Mouse (Mus musculus) CH12.LX (cell line): ENCODE data around the gene Kcnh3. TPM values are rescaled to one million over a fixed set of nuclear protein-coding genes. Genes with fewer than 3 reads are reported as not detected.

Source experiments
- DNase-seq: peaks from one replicate; pipeline ENCODE4 v3.0.0-alpha.2; 2013; ENCODE audit errors: extremely low read depth
- H3K27ac ChIP-seq: 2 replicates; pipeline ENCODE4 v1.5.1; 2012; ENCODE audit warnings: low read depth, mild to moderate bottlenecking, control low read depth, moderate library complexity; ENCODE audit not compliant: insufficient read depth
- H3K27me3 ChIP-seq: replicated peaks from 2 replicates; pipeline ENCODE3; 2012; ENCODE audit warnings: inconsistent platforms
- H3K36me3 ChIP-seq, 2 experiments: replicated peaks in 1 of 2; 2 replicates each; pipeline versions ENCODE3 to v1.6.1; 2012; ENCODE audit warnings: inconsistent platforms in 1 of 2, low read length in 1 of 2, mild to moderate bottlenecking in 1 of 2, mixed read lengths in 1 of 2, moderate library complexity in 1 of 2; ENCODE audit not compliant: control insufficient read depth in 1 of 2, insufficient read depth in 1 of 2
- H3K4me1 ChIP-seq, 2 experiments: 2 replicates each; pipeline ENCODE4 v1.6.1; 2012; ENCODE audit warnings: inconsistent platforms in 1 of 2, moderate library complexity in 1 of 2; ENCODE audit not compliant: insufficient read depth in 2 of 2, control insufficient read depth in 1 of 2
- H3K4me2 ChIP-seq: 2 replicates; pipeline ENCODE4 v1.6.1; 2012; ENCODE audit warnings: low read depth, mild to moderate bottlenecking, control low read depth; ENCODE audit not compliant: poor library complexity, insufficient read depth, severe bottlenecking
- H3K4me3 ChIP-seq, 3 experiments: fragments of 150-350 bp in 1 of 3; sonication (generic) in 1 of 3; replicated peaks in 1 of 3; 2 replicates each; pipeline versions ENCODE3 to v1.5.1; 2011 to 2012; ENCODE audit warnings: low read depth in 2 of 3, low read length in 2 of 3, mild to moderate bottlenecking in 2 of 3, moderate library complexity in 2 of 3, control low read depth in 1 of 3, improper control_type of control experiment in 1 of 3, inconsistent platforms in 1 of 3, mixed read lengths in 1 of 3; ENCODE audit not compliant: poor library complexity in 1 of 3
- H3K79me2 ChIP-seq: replicated peaks from 2 replicates; pipeline ENCODE4 v1.6.1; 2012; ENCODE audit warnings: mild to moderate bottlenecking, moderate library complexity; ENCODE audit not compliant: control insufficient read depth, poor library complexity, insufficient read depth, severe bottlenecking; ENCODE audit errors: extremely low read depth
- H3K9ac ChIP-seq: 2 replicates; pipeline ENCODE4 v1.6.1; 2012; ENCODE audit warnings: low read depth, mild to moderate bottlenecking, control low read depth, moderate library complexity; ENCODE audit not compliant: insufficient read depth
- H3K9me3 ChIP-seq: replicated peaks from 2 replicates; pipeline ENCODE3; 2012; ENCODE audit warnings: low read length, inconsistent platforms, mixed read lengths
- ELF1 ChIP-seq: IDR thresholded peaks from 2 replicates; pipeline ENCODE4 v1.6.1; 2014; ENCODE audit warnings: low read depth, mild to moderate bottlenecking, inconsistent platforms, low read length, improper control_type of control experiment
- ETS1 ChIP-seq: conservative IDR thresholded peaks from 2 replicates; pipeline ENCODE4 v1.6.1; 2012; ENCODE audit warnings: low read depth, mild to moderate bottlenecking, inconsistent platforms, low read length, improper control_type of control experiment, moderate library complexity
- GABPA ChIP-seq: IDR thresholded peaks from 2 replicates; pipeline ENCODE4 v1.6.1; 2012; ENCODE audit warnings: low read depth, low read length, improper control_type of control experiment, inconsistent platforms; ENCODE audit not compliant: insufficient replicate concordance
- JUND ChIP-seq: conservative IDR thresholded peaks from 2 replicates; pipeline ENCODE4 v1.6.1; 2011; ENCODE audit warnings: low read depth, low read length, improper control_type of control experiment
- KAT2A ChIP-seq: IDR thresholded peaks from 2 replicates; pipeline ENCODE4 v1.6.1; 2012; ENCODE audit warnings: low read length, improper control_type of control experiment, inconsistent platforms; ENCODE audit not compliant: insufficient replicate concordance
- MAFK ChIP-seq: IDR thresholded peaks from 2 replicates; pipeline ENCODE4 v1.6.1; 2011; ENCODE audit warnings: low read length, improper control_type of control experiment; ENCODE audit not compliant: insufficient replicate concordance
- MAX ChIP-seq: IDR thresholded peaks from 2 replicates; pipeline ENCODE4 v1.6.1; 2011; ENCODE audit warnings: low read length, improper control_type of control experiment
- MEF2A ChIP-seq: IDR thresholded peaks from 2 replicates; pipeline ENCODE4 v1.6.1; 2014; ENCODE audit warnings: low read depth, mild to moderate bottlenecking, inconsistent platforms, low read length, improper control_type of control experiment, borderline replicate concordance
- MXI1 ChIP-seq: IDR thresholded peaks from 2 replicates; pipeline ENCODE4 v1.6.1; 2011; ENCODE audit warnings: mild to moderate bottlenecking, low read depth, low read length, improper control_type of control experiment
- POLR2A ChIP-seq: IDR thresholded peaks from 2 replicates; pipeline ENCODE4 v1.6.1; 2011; ENCODE audit warnings: low read depth, mild to moderate bottlenecking, improper control_type of control experiment, low read length
- POLR2AphosphoS2 ChIP-seq: IDR thresholded peaks from 2 replicates; pipeline ENCODE4 v1.6.1; 2011; ENCODE audit warnings: low read depth, low read length, improper control_type of control experiment
- SMC3 ChIP-seq: IDR thresholded peaks from 2 replicates; pipeline ENCODE4 v1.6.1; 2011; ENCODE audit warnings: low read depth, low read length, improper control_type of control experiment
- ZC3H11A ChIP-seq: IDR thresholded peaks from 2 replicates; pipeline ENCODE4 v1.6.1; 2012; ENCODE audit warnings: low read depth, mild to moderate bottlenecking, inconsistent platforms, low read length, improper control_type of control experiment
- ZKSCAN1 ChIP-seq: IDR thresholded peaks from 2 replicates; pipeline ENCODE4 v1.6.1; 2012; ENCODE audit warnings: low read depth, inconsistent platforms, low read length, improper control_type of control experiment, borderline replicate concordance
- dilution Hi-C: fragments of 300-500 bp; cut with MboI; formaldehyde crosslinking; loops from 2 replicates; pipeline ENCODE4 v1.14.3; 2020; ENCODE audit warnings: low sequenced_read_pairs; ENCODE audit not compliant: extremely low pct_unique_long_range_greater_than_20kb, extremely low pct_ligation_motif_present
- in situ Hi-C: fragments of 300-500 bp; cut with MboI; formaldehyde crosslinking; loops from 3 replicates; pipeline ENCODE4 v1.14.3; 2019; ENCODE audit warnings: low sequenced_read_pairs, low pct_ligation_motif_present, low pct_unique_long_range_greater_than_20kb, mixed read lengths
- polyA plus RNA-seq: library from polyadenylated mRNA; unstranded; fragments of >175 nt; gene quantifications from 2 replicates; pipeline ENCODE4 v1.2.1, GENCODE M21; 2012; ENCODE audit warnings: low read depth; ENCODE audit not compliant: insufficient read length
- total RNA-seq, 2 experiments: library from RNA; depleted of rRNA; stranded (reverse); fragments of 300-350 nt in 1 of 2; fragments of >200 nt in 1 of 2; gene quantifications; 2 replicates each; pipeline ENCODE4 v1.2.3; 2012 to 2014

Gene Kcnh3
- total and polyA plus RNA-seq, 3 experiments: not detected

DNA sequence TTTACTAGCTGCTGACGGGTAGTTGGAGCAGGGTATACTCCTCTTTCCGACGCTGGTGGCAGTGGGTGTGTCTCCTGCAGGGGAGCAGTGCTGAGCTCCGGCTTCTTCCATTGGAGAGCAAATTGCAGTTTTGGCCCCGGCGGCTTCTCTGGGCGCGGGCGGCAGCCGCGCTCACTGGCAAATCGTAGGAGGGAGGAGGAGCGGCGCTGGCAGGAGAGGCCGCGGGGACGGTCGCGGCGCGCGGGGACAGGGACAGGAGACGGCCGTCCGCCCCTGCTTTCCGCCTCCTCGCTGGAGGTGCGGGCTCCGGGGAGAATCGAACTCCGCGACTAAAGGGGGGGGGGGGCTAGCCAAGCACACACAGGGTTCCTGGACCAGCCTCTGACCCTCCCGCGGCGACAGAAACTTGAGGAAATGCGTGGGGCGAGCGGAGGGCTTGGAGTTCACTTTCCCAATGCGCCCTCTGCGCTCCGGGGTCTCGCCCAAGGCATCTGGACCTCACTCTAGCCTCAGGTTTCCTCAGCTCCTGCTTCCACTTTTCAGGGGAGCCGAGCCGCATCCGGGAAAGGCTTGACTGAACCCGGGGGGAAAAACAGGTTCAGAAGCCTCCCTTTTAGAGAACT is 965 bp upstream of the Kcnh3 start:
- TF ChIP-seq POLR2A (no peak), MXI1 (no peak), ETS1 (no peak), ELF1 (no peak)
- Histone ChIP-seq H3K79me2 (no peaks in the 10 kb centered on the region), H3K9ac (peak overlapping the region; percentile 16; the same call in 1 of the 2 replicates), H3K4me2 (peak overlapping the region; percentile 79), H3K4me1 (peaks cover 0 to 18% of the 10 kb centered on the region in 2 experiments; a peak in 2 of 4 replicates), H3K4me3 (peak overlapping the region; percentile 16 to 40 (median 34)), H3K36me3 (no peaks in the 10 kb centered on the region), H3K27ac (no peak overlapping the region), H3K9me3 (no peaks in the 10 kb centered on the region), H3K27me3 (peaks cover 91% of the 10 kb centered on the region)
- no peak for DNase-seq
- in situ Hi-C loops: no loop called here
- dilution Hi-C loops: no loop called here

DNA sequence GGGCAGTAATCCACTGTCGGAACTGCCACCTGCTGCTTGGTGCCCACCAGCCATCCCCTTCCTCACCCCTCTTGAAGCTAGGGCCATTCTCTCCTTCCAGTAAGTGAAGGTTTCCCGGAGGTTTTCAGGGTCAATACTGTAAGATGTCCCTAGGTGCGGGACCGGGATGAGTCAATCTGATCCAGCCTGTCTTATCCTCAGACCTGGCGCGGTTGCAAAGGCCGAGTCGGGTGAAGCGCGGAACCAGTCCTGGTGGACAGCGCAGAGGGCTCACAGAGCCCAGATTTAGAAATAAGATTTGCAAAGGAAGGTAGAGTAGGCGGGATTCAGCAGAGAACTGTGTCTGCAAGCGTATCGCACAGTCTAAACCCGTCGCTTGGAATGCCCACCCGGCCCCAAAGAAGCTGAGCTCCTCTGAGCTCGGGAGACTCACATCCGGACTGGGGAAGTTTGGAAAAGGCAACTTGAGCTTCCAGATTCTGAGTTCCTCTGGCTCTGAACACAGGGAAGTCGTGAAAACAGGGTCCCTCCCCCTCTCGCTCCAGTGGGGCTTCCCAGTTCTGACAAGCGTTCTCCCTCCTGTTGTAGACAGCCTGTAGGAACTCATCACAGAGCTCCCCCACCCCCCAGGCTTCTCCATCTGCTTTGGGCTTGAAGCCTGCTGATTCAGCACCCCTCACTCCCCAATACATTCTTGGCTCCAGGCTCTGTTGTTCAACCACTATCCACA is 585 bp downstream of the Kcnh3 start:
- H3K36me3 ChIP-seq: no peaks in the 10 kb centered on the region
- H3K9me3 ChIP-seq: no peaks in the 10 kb centered on the region
- dilution Hi-C loops (no loop called here), in situ Hi-C loops (no loop called here)
- H3K27me3 ChIP-seq: peaks cover 96% of the 10 kb centered on the region
- H3K79me2 ChIP-seq: no peaks in the 10 kb centered on the region
- no peak overlapping the region for H3K4me2 ChIP-seq
- H3K4me3 ChIP-seq: no peak overlapping the region
- no peak overlapping the region for H3K9ac ChIP-seq
- TF ChIP-seq ZKSCAN1 (no peak), MAFK (0 out of 2 replicates have a peak, but pooled peaks have one; percentile 20), POLR2AphosphoS2 (no peak)
- no peak overlapping the region for H3K27ac ChIP-seq
- no peak for DNase-seq
- peaks cover 0 to 18% of the 10 kb centered on the region in 2 experiments; a peak in 2 of 4 replicates for H3K4me1 ChIP-seq

DNA sequence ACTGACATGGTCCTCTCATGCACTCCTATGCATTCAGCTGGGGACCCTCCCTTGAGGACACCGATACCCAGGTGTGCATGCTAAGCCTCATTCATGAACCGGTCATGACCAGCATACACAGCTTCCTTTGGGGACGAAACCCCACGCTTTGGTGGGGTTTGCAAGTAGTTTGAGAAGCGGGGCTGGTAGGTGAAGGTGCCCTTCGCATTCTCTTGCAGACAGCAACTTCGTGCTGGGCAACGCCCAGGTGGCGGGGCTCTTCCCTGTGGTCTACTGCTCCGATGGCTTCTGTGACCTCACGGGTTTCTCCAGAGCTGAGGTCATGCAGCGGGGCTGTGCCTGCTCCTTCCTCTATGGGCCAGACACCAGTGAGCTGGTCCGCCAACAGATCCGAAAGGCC is 1.4 kb downstream of the Kcnh3 start:
- Histone ChIP-seq H3K4me1 (peaks cover 0 to 21% of the 10 kb centered on the region in 2 experiments; a peak in 2 of 4 replicates), H3K9me3 (no peaks in the 10 kb centered on the region), H3K9ac (no peak overlapping the region), H3K27ac (no peak overlapping the region), H3K4me2 (no peak overlapping the region), H3K36me3 (no peaks in the 10 kb centered on the region), H3K4me3 (no peak overlapping the region), H3K27me3 (peaks cover 97% of the 10 kb centered on the region), H3K79me2 (no peaks in the 10 kb centered on the region)
- no peak for DNase-seq
- in situ Hi-C loops: no loop called here
- dilution Hi-C loops: no loop called here
- TF ChIP-seq MEF2A (no peak), SMC3 (no peak), GABPA (no peak), MAX (no peak), KAT2A (no peak), JUND (no peak), ZC3H11A (no peak)
